Mouse (Mus musculus) stomach, embryonic 15.5 days (tissue): Measurements from ENCODE around the gene Eef1akmt3. TPM values are rescaled to one million over a fixed set of nuclear protein-coding genes. Genes with fewer than 3 reads are reported as not detected.
A peak's percentile ranks its signal among the peaks of the same experiment; 100 is the strongest.

Experiments
- ATAC-seq: fragments of 200-750 bp; cut with Nextera tagmentation; 2 replicates; pipeline ENCODE4 v1.8.0; 2017; ENCODE audit warnings: low read depth, moderate number of reproducible peaks, moderate TSS enrichment; ENCODE audit not compliant: insufficient read depth, low FRiP score
- H3K27ac ChIP-seq: fragments of 300-500 bp; sonication (generic); 2 replicates; pipeline ENCODE4 v1.5.1; 2015; ENCODE audit warnings: mild to moderate bottlenecking, inconsistent platforms
- H3K27me3 ChIP-seq: fragments of 300-500 bp; sonication (generic); replicated peaks from 2 replicates; pipeline ENCODE4 v1.6.1; 2015; ENCODE audit warnings: inconsistent platforms
- H3K36me3 ChIP-seq: fragments of 300-500 bp; sonication (generic); 2 replicates; pipeline ENCODE4 v1.6.1; 2015; ENCODE audit warnings: inconsistent platforms
- H3K4me1 ChIP-seq: fragments of 300-500 bp; sonication (generic); 2 replicates; pipeline ENCODE4 v1.6.1; 2015; ENCODE audit warnings: inconsistent platforms
- H3K4me2 ChIP-seq: fragments of 300-500 bp; sonication (generic); 2 replicates; pipeline ENCODE4 v1.6.1; 2015; ENCODE audit warnings: mild to moderate bottlenecking, inconsistent platforms
- H3K4me3 ChIP-seq: fragments of 300-500 bp; sonication (generic); replicated peaks from 2 replicates; pipeline ENCODE4 v1.5.1; 2015; ENCODE audit warnings: inconsistent platforms
- H3K9ac ChIP-seq: fragments of 300-500 bp; sonication (generic); 2 replicates; pipeline ENCODE4 v1.6.1; 2015; ENCODE audit warnings: inconsistent platforms
- H3K9me3 ChIP-seq: fragments of 300-500 bp; sonication (generic); 2 replicates; pipeline ENCODE4 v1.6.1; 2016; ENCODE audit warnings: inconsistent platforms
- WGBS: fragments of 180-500 bp; shearing (Covaris S2); methylation state at CpG from one replicate; pipeline ENCODE4 v1.1.7; 2015; 5-methylcytosine and 5-hydroxymethylcytosine counted together
- polyA plus RNA-seq: library from polyadenylated mRNA; unstranded; fragments of >200 nt; fragmentation: Nextera tagmentation; extraction: Ambion mirVana; gene quantifications from 2 replicates; pipeline ENCODE4 v1.2.1, GENCODE M21; 2015

The Eef1akmt3 gene
- polyA plus RNA-seq, 1 experiment from 2014 or later = 1.1 TPM

GRCm38 (mm10) chr10:127003334-127003733 is 38.0 kb downstream of the Eef1akmt3 start:
- Histone ChIP-seq H3K4me2 (no peak overlapping the region), H3K27ac (no peak overlapping the region), H3K4me3 (no peak overlapping the region), H3K9ac (no peak overlapping the region), H3K9me3 (no peaks in the 10 kb centered on the region), H3K27me3 (no peaks in the 10 kb centered on the region), H3K36me3 (peaks cover 8% of the 10 kb centered on the region; the same call in 1 of the 2 replicates), H3K4me1 (0 out of 2 replicates have a peak, but pooled peaks cover 2% of the 10 kb centered on the region)
- ATAC-seq = no peak
- WGBS = 84% methylated on average over 8 of the region's 8 CpGs

DNA sequence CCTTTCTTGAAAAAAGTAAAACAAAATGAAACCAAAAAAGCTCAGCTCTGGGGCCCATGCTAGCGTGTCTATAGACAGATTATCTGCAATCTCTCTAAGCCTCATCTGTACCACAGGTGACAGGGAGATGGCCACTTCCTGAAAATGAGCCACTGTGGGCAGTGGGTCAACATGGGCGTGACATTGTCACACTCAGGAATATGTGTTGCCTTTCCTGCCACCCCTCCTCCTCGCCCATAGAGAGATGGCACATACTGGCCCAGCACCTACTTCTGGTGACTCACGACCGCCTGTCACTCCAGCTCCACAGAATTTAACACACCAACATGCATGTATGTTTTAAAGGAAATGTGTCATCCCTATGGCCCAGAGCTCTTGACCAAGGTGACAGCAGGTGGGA is 38.5 kb downstream of the Eef1akmt3 start:
- no peaks in the 10 kb centered on the region for H3K27me3 ChIP-seq
- H3K4me2 ChIP-seq = no peak overlapping the region
- no peak overlapping the region for H3K4me3 ChIP-seq
- H3K36me3 ChIP-seq = peaks cover 14% of the 10 kb centered on the region
- no peak overlapping the region for H3K9ac ChIP-seq
- H3K9me3 ChIP-seq = no peaks in the 10 kb centered on the region
- 84% methylated on average over 5 of the region's 5 CpGs for WGBS
- no peak for ATAC-seq
- H3K27ac ChIP-seq = no peak overlapping the region
- H3K4me1 ChIP-seq = 0 out of 2 replicates have a peak, but pooled peaks cover 2% of the 10 kb centered on the region

DNA sequence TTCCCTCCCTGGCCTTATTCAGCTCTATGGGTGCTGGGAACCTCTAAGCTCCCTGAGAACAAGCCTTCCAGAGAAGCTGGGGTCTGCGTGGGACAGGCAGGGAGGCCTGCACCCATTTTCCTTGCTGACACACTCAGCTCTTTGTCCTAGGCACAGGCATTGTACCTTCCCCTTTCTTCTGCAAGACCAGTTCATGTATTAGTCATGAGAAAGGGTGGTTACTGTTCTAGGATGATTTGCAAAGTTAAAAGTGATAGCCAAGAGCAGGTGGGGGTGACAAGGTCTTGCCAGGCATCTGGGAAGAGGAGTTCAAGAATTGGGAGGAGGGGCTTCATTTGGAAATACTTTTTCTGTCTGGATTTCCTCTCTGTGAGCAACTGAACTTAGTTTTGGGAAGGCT is 39.3 kb downstream of the Eef1akmt3 start:
- H3K4me1 ChIP-seq = 0 out of 2 replicates have a peak, but pooled peaks cover 2% of the 10 kb centered on the region
- no peaks in the 10 kb centered on the region for H3K9me3 ChIP-seq
- H3K27me3 ChIP-seq = no peaks in the 10 kb centered on the region
- H3K4me2 ChIP-seq = no peak overlapping the region
- 52% methylated on average over 1 of the region's 1 CpGs for WGBS
- H3K27ac ChIP-seq = no peak overlapping the region
- no peak overlapping the region for H3K4me3 ChIP-seq
- ATAC-seq = no peak
- no peak overlapping the region for H3K9ac ChIP-seq
- peaks cover 21% of the 10 kb centered on the region for H3K36me3 ChIP-seq

DNA sequence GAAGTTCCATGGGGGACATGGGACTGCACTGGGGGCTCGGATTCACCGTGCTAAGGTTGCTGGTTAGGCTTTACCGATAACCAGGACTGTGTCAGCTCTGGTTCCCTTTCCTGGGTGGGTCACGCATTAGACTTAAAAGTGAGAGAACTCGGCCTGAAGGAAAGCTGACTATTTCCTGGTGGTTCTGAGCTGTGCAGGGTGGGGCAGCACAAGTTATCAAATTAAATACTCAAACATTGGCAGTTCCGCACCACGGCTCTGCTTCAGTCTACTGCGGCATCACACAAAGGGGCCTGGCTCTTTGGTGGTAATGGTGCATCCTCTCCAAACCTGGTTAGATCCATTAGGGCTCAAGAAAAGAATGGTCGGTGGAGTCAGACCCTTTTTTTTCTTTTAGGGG is 40.0 kb downstream of the Eef1akmt3 start:
- WGBS = 68% methylated on average over 9 of the region's 9 CpGs
- H3K4me2 ChIP-seq = no peak overlapping the region
- H3K36me3 ChIP-seq = peaks cover 21% of the 10 kb centered on the region
- no peaks in the 10 kb centered on the region for H3K9me3 ChIP-seq
- 0 out of 2 replicates have a peak, but pooled peaks cover 2% of the 10 kb centered on the region for H3K4me1 ChIP-seq
- H3K4me3 ChIP-seq = no peak overlapping the region
- H3K27me3 ChIP-seq = no peaks in the 10 kb centered on the region
- ATAC-seq = peak; percentile 33; the same call in 1 of the 2 replicates
- H3K9ac ChIP-seq = no peak overlapping the region
- H3K27ac ChIP-seq = peak overlapping the region; percentile 35; the same call in 1 of the 2 replicates

DNA sequence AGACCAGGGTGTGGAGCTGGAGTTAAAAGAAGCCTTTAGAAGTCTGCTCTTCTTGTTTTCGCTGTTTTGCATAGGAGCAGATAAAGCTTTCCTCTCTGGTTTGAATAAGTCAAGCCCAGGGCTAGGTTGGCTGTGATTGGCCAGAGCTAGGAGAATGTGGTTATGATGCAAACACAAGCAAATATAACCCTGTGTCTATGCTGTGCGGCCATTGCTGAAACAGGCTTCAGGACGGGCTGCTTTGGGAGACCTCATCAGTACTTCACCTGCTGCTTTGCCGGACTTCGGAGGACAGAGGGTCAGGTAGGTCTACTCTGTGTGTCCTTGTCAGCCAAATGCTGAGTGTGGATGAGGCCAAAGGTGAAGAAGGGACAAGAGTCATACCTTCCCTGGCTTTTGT is 40.8 kb downstream of the Eef1akmt3 start, which contains the start of gene Avil:
Avil (plus strand) TSS at position 181 of the 400 bp plus-strand sequence.
- H3K36me3 ChIP-seq = peaks cover 25% of the 10 kb centered on the region
- H3K27me3 ChIP-seq = no peaks in the 10 kb centered on the region
- H3K4me3 ChIP-seq = no peak within 1 kb of the TSS
- peak within 1 kb of the TSS; percentile 35; the same call in 1 of the 2 replicates for H3K27ac ChIP-seq
- no peak for ATAC-seq
- H3K9ac ChIP-seq = no peak within 1 kb of the TSS
- 80% methylated on average over 5 of the region's 5 CpGs for WGBS
- H3K4me2 ChIP-seq = no peak within 1 kb of the TSS
- 0 out of 2 replicates have a peak, but pooled peaks cover 2% of the 10 kb centered on the region for H3K4me1 ChIP-seq
- no peaks in the 10 kb centered on the region for H3K9me3 ChIP-seq

DNA sequence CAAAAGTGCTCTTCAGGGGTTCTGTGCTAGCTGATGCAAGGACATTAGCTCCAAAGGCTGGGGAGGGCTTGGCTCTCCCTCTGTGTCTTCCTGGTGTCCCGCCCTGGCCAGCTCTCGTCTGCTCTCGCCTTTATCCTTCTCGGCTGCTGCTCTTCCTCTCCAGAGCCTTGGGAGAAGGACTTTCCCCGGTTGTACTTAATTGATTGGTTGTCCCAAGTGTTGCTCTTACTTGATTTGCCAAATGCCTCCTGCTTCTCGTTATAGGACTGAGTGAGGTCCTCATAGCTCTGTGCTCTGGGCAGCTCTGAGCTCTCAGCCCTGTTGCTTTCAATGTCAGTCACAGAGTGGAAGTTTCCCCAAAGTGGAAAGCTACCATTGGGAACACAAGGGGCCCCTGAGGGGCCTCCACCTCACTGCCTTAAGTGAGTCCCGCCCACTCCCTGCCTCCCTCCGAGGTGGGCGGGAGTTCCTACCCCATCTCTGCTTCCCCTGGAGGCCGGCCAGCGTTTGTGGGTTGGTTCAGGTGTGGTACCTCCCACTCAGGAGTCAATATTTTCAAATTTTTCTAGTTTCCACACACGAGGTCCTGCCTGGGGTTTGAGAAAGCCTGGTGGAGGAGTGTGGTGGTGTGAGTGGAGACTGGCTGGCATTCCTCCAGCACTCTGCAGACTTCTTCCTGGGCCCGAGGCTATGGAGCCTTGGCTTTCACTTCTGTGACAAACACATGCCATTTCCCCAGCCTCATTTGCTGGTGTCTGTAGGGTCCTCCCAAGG is 43.8 kb downstream of the Eef1akmt3 start:
- Histone ChIP-seq H3K4me2 (no peak overlapping the region), H3K27ac (no peak overlapping the region), H3K36me3 (peaks cover 54% of the 10 kb centered on the region), H3K9me3 (no peaks in the 10 kb centered on the region), H3K9ac (no peak overlapping the region), H3K4me1 (no peaks in the 10 kb centered on the region), H3K27me3 (no peaks in the 10 kb centered on the region), H3K4me3 (no peak overlapping the region)
- 53% methylated on average over 13 of the region's 13 CpGs for WGBS
- no peak; the same call in 1 of the 2 replicates for ATAC-seq

DNA sequence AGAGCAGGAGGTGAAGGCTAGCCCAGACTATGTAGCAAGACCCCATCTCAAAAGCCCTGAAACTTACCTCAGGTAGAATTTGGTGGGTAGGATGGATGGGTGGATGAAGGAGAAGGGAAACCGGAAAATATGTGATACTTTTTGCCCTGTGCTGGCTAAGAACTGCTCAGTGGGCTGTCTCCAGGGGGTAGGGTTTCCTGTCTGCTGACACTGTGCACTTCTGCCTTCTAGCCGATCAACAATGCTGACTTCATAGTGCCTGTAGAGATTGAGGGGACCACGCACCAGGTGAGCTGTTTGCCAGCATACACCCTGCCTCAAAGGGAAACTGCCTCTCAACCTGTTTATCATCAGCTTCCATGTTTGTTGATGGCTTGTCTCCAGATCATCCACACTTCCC is 47.7 kb downstream of the Eef1akmt3 start:
- WGBS = 86% methylated on average over 3 of the region's 3 CpGs
- no peak overlapping the region for H3K27ac ChIP-seq
- no peaks in the 10 kb centered on the region for H3K27me3 ChIP-seq
- no peak overlapping the region for H3K4me3 ChIP-seq
- H3K4me2 ChIP-seq = no peak overlapping the region
- H3K9ac ChIP-seq = no peak overlapping the region
- no peak for ATAC-seq
- peaks cover 25% of the 10 kb centered on the region for H3K4me1 ChIP-seq
- H3K36me3 ChIP-seq = peaks cover 65% of the 10 kb centered on the region
- no peaks in the 10 kb centered on the region for H3K9me3 ChIP-seq

DNA sequence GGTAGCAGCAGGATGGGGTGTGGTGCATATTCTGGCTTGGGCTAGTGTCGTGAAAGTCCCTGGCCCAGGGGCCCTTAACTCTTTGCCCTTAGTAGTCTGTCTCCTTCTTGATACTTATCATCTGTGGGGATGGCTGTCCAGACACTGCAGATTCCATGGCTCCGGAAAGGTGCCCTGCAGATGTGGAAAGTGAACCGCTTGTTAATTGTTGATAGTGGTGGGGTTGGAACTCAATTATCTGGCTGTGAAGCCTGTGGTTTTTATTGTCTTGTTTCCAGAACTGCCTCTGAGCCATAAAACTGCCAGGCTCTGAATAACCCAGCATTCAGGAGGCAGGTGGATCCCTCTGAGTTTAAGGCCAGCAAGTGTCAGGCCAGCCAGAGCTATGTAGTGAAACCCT is 49.6 kb downstream of the Eef1akmt3 start:
- 62% methylated on average over 3 of the region's 3 CpGs for WGBS
- Histone ChIP-seq H3K27ac (no peak overlapping the region), H3K4me2 (no peak overlapping the region), H3K4me1 (peaks cover 43% of the 10 kb centered on the region), H3K9ac (no peak overlapping the region), H3K9me3 (no peaks in the 10 kb centered on the region), H3K4me3 (no peak overlapping the region), H3K36me3 (peaks cover 49% of the 10 kb centered on the region), H3K27me3 (no peaks in the 10 kb centered on the region)
- ATAC-seq = no peak

DNA sequence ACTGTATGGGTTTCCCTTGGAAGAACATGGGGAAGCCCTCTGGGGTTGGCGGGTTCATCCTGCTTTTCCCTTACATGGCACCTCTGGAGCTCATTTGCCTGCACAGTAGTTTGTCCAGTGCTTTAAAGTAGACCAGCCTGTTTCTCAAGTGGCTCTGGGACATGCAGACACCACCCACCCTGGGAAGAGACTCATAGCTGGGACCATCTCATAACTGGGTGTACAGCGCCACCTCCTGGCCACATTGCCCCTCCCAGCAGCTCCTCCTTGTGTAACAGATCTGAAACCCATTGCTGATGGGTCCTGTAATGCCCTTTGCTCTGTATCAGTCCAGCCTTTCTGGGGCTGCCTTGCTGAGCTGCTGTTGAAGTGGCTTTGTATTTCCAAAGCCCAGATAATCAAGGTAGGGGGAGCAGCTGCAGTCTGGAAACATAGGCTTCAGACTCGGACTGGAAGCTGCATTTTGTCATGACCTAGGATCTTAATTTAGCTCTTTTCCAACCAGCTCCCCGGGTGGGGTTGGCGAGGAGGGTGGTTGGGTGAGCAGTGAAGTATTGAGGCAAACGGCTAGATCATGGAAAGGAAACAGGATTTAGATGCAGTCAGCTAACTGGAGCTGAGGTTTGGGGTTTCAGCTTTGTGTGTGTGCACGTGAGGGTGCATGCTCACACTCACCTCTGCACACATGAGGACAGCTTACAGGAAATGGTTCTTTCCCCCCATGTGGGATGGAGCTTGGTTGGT is 50.8 kb downstream of the Eef1akmt3 start:
- Histone ChIP-seq H3K4me1 (peaks cover 55% of the 10 kb centered on the region), H3K4me2 (no peak overlapping the region), H3K36me3 (peaks cover 45% of the 10 kb centered on the region), H3K27ac (peak overlapping the region; percentile 33; the same call in 1 of the 2 replicates), H3K4me3 (no peak overlapping the region), H3K9ac (no peak overlapping the region), H3K27me3 (no peaks in the 10 kb centered on the region), H3K9me3 (no peaks in the 10 kb centered on the region)
- WGBS = 52% methylated on average over 7 of the region's 7 CpGs
- peak; percentile 64 for ATAC-seq

GRCm38 (mm10) chr10:126988513-126989165 is 52.7 kb downstream of the Eef1akmt3 start:
- Histone ChIP-seq H3K4me3 (no peak overlapping the region), H3K27ac (peak overlapping the region; percentile 8; the same call in 1 of the 2 replicates), H3K36me3 (peaks cover 28% of the 10 kb centered on the region), H3K9ac (no peak overlapping the region), H3K9me3 (no peaks in the 10 kb centered on the region), H3K27me3 (no peaks in the 10 kb centered on the region), H3K4me1 (peaks cover 72% of the 10 kb centered on the region), H3K4me2 (peak overlapping the region; percentile 4)
- no peak for ATAC-seq
- WGBS = 38% methylated on average over 5 of the region's 5 CpGs

DNA sequence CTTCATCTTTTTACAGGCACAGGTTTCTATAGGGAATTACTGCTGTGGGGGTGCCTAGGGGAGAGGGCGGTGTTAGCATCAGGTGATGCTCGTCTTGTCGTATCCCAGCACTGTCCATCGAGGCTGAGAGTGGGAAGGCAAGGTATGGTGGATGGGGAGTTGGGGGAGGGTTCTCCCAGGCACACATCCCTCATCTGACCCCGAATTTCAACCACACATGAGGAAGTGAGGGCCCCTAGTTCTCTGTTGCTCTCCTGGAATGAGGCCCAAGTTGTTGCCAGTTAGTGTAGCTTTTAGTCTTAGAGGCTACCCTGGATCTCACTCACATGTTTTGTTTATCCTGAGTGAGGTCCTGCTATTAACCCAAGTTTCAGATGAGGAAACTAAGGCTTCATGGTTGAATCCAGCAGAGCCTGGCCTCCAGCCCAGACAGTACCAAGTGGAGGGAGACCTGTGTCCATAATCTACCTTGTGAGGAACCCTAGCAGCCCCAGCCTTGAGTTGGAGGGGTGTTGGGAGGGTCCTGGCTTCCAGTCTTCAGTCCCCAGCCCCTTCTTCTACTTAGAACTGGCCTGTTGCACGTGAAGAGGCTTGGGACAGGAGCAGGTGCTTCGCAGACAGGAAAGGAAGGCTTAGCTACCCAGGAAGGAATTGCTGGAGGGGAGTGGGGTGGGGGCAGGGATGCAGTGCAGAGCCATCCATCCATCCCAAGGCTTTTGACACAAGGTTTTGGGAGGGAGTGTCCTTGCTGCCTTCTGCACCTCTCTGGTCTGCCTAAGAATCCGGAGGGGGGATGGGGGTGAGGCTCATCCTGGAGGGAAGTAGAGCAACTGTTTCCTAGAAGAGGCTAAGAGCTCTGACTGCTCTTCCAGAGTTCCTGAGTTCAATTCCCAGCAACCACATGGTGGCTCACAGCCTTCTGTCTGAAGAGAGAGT is 53.9 kb downstream of the Eef1akmt3 start:
- no peaks in the 10 kb centered on the region for H3K27me3 ChIP-seq
- peaks cover 16% of the 10 kb centered on the region for H3K36me3 ChIP-seq
- H3K9me3 ChIP-seq = no peaks in the 10 kb centered on the region
- WGBS = 50% methylated on average over 8 of the region's 8 CpGs
- H3K27ac ChIP-seq = peak overlapping the region; percentile 85
- H3K9ac ChIP-seq = no peak overlapping the region
- no peak for ATAC-seq
- peaks cover 84% of the 10 kb centered on the region for H3K4me1 ChIP-seq
- H3K4me2 ChIP-seq = peak overlapping the region; percentile 31
- no peak overlapping the region for H3K4me3 ChIP-seq
